Mouse (Mus musculus) kidney, embryonic 14.5 days (tissue): ENCODE measurements around the gene Hist1h4i. TPM values are rescaled to one million over a fixed set of nuclear protein-coding genes. Genes with fewer than 3 reads are reported as not detected.
"Not testable (repeated sequence)": the region's sequence is repeated elsewhere in the genome, so short reads cannot be mapped to it uniquely, and the experiment has no call there.

ENCODE experiments used
- ATAC-seq: fragments of 200-750 bp; cut with Nextera tagmentation; 2 replicates; pipeline ENCODE4 v1.8.0; 2017; ENCODE audit warnings: moderate number of reproducible peaks, mild to moderate bottlenecking, moderate TSS enrichment, moderate library complexity; ENCODE audit not compliant: low FRiP score, low TSS enrichment
- H3K27ac ChIP-seq: fragments of 300-500 bp; sonication (generic); 2 replicates; pipeline ENCODE4 v1.5.1; 2014; ENCODE audit warnings: low read depth, mild to moderate bottlenecking, low read length, moderate library complexity, mixed read lengths
- H3K27me3 ChIP-seq: fragments of 300-500 bp; sonication (generic); 2 replicates; pipeline ENCODE4 v1.6.1; 2014; ENCODE audit warnings: mild to moderate bottlenecking, low read length; ENCODE audit not compliant: control insufficient read depth, insufficient read depth
- H3K36me3 ChIP-seq: fragments of 300-500 bp; sonication (generic); 2 replicates; pipeline ENCODE4 v1.6.1; 2014; ENCODE audit warnings: low read length, mixed read lengths; ENCODE audit not compliant: control insufficient read depth, insufficient read depth
- H3K4me1 ChIP-seq: fragments of 300-500 bp; sonication (generic); 2 replicates; pipeline ENCODE4 v1.6.1; 2014; ENCODE audit warnings: low read length, mixed read lengths; ENCODE audit not compliant: control insufficient read depth, insufficient read depth
- H3K4me2 ChIP-seq: fragments of 300-500 bp; sonication (generic); replicated peaks from 2 replicates; pipeline ENCODE4 v1.6.1; 2014; ENCODE audit warnings: low read depth, mild to moderate bottlenecking, low read length
- H3K4me3 ChIP-seq: fragments of 300-500 bp; sonication (generic); 2 replicates; pipeline ENCODE4 v1.5.1; 2014; ENCODE audit warnings: mild to moderate bottlenecking, low read length
- H3K9ac ChIP-seq: fragments of 300-500 bp; sonication (generic); 2 replicates; pipeline ENCODE4 v1.6.1; 2014; ENCODE audit warnings: low read depth, mild to moderate bottlenecking, low read length, moderate library complexity
- H3K9me3 ChIP-seq: fragments of 300-500 bp; sonication (generic); 2 replicates; pipeline ENCODE4 v1.6.1; 2016; ENCODE audit warnings: low read length; ENCODE audit not compliant: control insufficient read depth
- WGBS: fragments of 180-500 bp; shearing (Covaris S2); extraction: QIAGEN DNeasy Blood & Tissue Kit; methylation state at CpG from one replicate; pipeline ENCODE4 v1.1.7; 2014; 5-methylcytosine and 5-hydroxymethylcytosine counted together
- polyA plus RNA-seq: library from polyadenylated mRNA; unstranded; fragments of >200 nt; fragmentation: Nextera tagmentation; extraction: Ambion mirVana; gene quantifications from 2 replicates; pipeline ENCODE4 v1.2.1, GENCODE M21; 2014

Gene Hist1h4i
- polyA plus RNA-seq, 1 experiment from 2014 or later, result 33.2 TPM

DNA sequence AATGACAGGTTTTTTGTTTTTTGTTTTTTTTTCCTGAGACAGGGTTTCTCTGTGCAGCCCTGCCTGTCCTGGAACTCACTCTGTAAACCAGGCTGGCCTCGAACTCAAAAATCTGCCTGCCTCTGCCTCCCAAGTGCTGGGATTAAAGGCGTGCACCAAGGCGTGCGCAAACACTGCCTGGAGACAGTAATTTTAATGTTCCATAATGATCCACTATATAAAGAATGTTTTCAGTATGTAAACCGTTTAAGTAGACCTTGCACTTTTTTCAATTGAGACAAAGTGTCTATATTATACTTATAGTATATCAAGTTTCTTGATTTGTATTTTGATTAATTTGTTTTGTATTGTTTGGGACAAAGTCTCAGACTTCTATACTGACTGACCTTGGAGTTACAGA, 1.8 kb downstream of the Hist1h4i start:
- no peaks in the 10 kb centered on the region for H3K9me3 ChIP-seq
- H3K9ac ChIP-seq, result no peak overlapping the region
- peak overlapping the region; percentile 98; the same call in 1 of the 2 replicates for H3K27ac ChIP-seq
- H3K36me3 ChIP-seq, result no peaks in the 10 kb centered on the region
- H3K4me2 ChIP-seq, result peak overlapping the region; percentile 72; the same call in 1 of the 2 replicates
- no peak for ATAC-seq
- 64% methylated on average over 5 of the region's 5 CpGs for WGBS
- H3K4me1 ChIP-seq, result peaks cover 17% of the 10 kb centered on the region
- H3K27me3 ChIP-seq, result no peaks in the 10 kb centered on the region
- H3K4me3 ChIP-seq, result no peak overlapping the region

GRCm38 (mm10) chr13:22037415-22037814, 3.7 kb downstream of the Hist1h4i start:
- no peak overlapping the region; the same call in 1 of the 2 replicates for H3K9ac ChIP-seq

DNA sequence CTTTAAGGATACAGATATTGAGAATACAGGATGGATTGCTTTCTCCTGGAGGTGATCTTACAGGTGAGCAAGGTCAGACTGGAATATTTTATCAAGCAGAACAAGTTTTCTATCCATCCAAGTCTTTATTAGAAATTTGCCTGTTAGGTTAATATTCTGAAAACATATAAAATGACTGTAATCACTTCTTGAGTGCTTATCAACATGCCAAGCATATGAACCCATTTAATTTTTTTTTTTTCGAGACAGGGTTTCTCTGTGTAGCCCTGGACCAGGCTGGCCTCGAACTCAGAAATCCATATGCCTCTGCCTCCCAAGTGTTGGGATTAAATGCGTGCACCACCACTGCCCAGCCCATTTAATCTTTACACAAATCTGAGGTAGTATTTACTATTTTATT, 4.2 kb downstream of the Hist1h4i start:
- no peaks in the 10 kb centered on the region for H3K36me3 ChIP-seq
- WGBS, result 60% methylated on average over 3 of the region's 3 CpGs
- H3K27ac ChIP-seq, result peak overlapping the region; percentile 96
- H3K9ac ChIP-seq, result peak overlapping the region; percentile 69
- H3K4me3 ChIP-seq, result peak overlapping the region; percentile 38
- H3K4me1 ChIP-seq, result peaks cover 14% of the 10 kb centered on the region
- H3K4me2 ChIP-seq, result peak overlapping the region; percentile 72
- no peak for ATAC-seq
- H3K9me3 ChIP-seq, result no peaks in the 10 kb centered on the region
- no peaks in the 10 kb centered on the region for H3K27me3 ChIP-seq

More at GRCm38 (mm10) chr13:22037415-22037814, 3.7 kb downstream of the Hist1h4i start:
- no peak for ATAC-seq
- H3K27ac ChIP-seq, result peak overlapping the region; percentile 96; the same call in 1 of the 2 replicates
- no peaks in the 10 kb centered on the region for H3K9me3 ChIP-seq
- H3K4me3 ChIP-seq, result no peak overlapping the region
- H3K36me3 ChIP-seq, result no peaks in the 10 kb centered on the region
- H3K27me3 ChIP-seq, result no peaks in the 10 kb centered on the region
- peaks cover 17% of the 10 kb centered on the region for H3K4me1 ChIP-seq
- 37% methylated on average over 2 of the region's 2 CpGs for WGBS
- H3K4me2 ChIP-seq, result peak overlapping the region; percentile 72; the same call in 1 of the 2 replicates

DNA sequence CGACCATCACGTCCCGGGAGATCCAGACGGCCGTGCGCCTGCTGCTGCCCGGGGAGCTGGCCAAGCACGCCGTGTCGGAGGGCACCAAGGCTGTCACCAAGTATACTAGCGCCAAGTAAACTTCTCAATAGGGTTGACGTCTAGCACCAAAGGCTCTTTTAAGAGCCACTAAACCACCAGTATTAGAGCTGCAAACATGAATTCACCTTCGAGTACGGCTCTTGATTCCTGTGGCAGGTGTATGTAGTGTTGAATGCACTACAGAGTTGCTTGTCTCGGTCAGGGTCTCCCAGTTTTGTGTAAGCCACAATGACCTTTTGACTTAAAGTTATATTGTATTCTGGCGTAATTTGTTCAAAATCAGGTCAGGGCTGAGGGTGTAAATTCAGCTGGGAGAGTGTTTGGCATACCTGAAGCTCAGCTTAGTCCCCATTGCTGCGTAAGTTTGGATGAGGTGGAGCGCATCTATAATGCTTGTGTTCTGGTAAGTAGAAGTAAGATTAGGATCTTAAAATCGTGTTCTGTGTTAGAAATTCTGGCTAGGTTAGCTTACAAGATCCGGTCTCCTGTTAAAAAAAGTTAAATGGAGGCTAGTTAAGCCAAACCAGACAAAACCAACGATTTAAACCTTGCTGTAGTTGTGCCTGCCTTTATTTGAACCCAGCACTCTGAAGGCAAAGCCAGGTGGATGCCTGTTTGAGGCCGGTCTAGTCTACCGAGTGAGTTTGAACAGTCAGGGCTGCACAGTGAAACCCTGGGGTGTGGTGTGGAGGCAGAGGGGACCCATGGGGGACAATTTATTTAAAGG, 4.8 kb downstream of the Hist1h4i start:
- Histone ChIP-seq H3K9ac (peak overlapping the region; percentile 69), H3K27ac (peak overlapping the region; percentile 96), H3K36me3 (no peaks in the 10 kb centered on the region), H3K27me3 (no peaks in the 10 kb centered on the region), H3K4me2 (peak overlapping the region; percentile 72), H3K9me3 (no peaks in the 10 kb centered on the region), H3K4me3 (peak overlapping the region; percentile 38), H3K4me1 (peaks cover 13% of the 10 kb centered on the region)
- no peak for ATAC-seq
- 3% methylated on average over 16 of the region's 23 CpGs for whole genome bisulfite sequencing

DNA sequence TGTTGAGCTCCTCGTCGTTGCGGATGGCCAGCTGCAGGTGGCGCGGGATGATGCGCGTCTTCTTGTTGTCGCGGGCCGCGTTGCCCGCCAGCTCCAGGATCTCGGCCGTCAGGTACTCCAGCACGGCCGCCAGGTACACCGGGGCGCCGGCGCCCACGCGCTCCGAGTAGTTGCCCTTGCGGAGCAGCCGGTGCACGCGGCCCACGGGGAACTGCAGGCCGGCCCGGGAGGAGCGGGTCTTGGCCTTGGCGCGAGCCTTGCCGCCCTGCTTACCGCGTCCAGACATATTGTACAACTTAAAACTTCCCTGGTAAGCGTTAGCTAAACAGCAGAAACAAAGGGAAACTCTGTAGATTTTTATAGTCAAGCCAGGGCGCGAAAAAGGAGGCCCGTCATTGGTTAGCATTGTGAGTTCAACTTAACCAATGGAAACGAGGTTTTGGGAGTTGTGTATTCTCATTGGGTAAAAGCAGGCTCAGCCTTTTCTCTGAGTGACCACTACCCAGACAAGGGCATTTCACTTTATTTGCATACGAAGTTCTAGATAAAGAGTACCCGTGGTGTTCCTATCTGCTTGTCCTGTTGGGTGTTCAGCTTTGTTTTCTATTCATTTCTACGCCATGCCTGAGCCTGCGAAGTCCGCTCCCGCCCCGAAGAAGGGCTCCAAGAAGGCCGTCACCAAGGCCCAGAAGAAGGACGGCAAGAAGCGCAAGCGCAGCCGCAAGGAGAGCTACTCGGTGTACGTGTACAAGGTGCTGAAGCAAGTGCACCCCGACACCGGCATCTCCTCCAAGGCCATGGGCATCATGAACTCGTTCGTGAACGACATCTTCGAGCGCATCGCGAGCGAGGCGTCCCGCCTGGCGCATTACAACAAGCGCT, 5.7 kb downstream of the Hist1h4i start, which contains the start of the genes Hist1h2ah and Hist1h2bk:
Hist1h2ah (minus strand) TSS at position 302 of the 882 bp plus-strand sequence.
Hist1h2bk (plus strand) TSS at position 604 of the 882 bp plus-strand sequence.
- peak; percentile 98 for ATAC-seq
- H3K36me3 ChIP-seq, H3K9me3 ChIP-seq, H3K27me3 ChIP-seq: not testable (repeated sequence)
- H3K27ac ChIP-seq, result peak within 1 kb of the TSS; percentile 96
- under 1% methylated on average over 20 of the region's 69 CpGs for WGBS
- peak within 1 kb of the TSS; percentile 45 for H3K4me3 ChIP-seq
- H3K4me2 ChIP-seq, result peak within 1 kb of the TSS; percentile 72
- H3K4me1 ChIP-seq, result peaks cover 11% of the 10 kb centered on the region
- peak within 1 kb of the TSS; percentile 69 for H3K9ac ChIP-seq

GRCm38 (mm10) chr13:22034443-22035266, 6.5 kb downstream of the Hist1h4i start:
- peak overlapping the region; percentile 96 for H3K27ac ChIP-seq
- H3K36me3 ChIP-seq, result no peaks in the 10 kb centered on the region
- 3% methylated on average over 11 of the region's 14 CpGs for WGBS
- H3K9ac ChIP-seq, result peak overlapping the region; percentile 67
- H3K4me1 ChIP-seq, result peaks cover 4% of the 10 kb centered on the region; the same call in 1 of the 2 replicates
- no peaks in the 10 kb centered on the region for H3K9me3 ChIP-seq
- peak overlapping the region; percentile 48 for H3K4me2 ChIP-seq
- no peaks in the 10 kb centered on the region for H3K27me3 ChIP-seq
- H3K4me3 ChIP-seq, result peak overlapping the region; percentile 45
- ATAC-seq, result no peak

GRCm38 (mm10) chr13:22033741-22034442, 7.3 kb downstream of the Hist1h4i start:
- WGBS, result 47% methylated on average over 5 of the region's 5 CpGs
- Histone ChIP-seq H3K27me3 (no peaks in the 10 kb centered on the region), H3K4me1 (peaks cover 4% of the 10 kb centered on the region; the same call in 1 of the 2 replicates), H3K4me3 (peak overlapping the region; percentile 45), H3K9me3 (no peaks in the 10 kb centered on the region), H3K27ac (peak overlapping the region; percentile 45; the same call in 1 of the 2 replicates), H3K36me3 (no peaks in the 10 kb centered on the region), H3K9ac (peak overlapping the region; percentile 67), H3K4me2 (peak overlapping the region; percentile 48)
- ATAC-seq, result no peak

DNA sequence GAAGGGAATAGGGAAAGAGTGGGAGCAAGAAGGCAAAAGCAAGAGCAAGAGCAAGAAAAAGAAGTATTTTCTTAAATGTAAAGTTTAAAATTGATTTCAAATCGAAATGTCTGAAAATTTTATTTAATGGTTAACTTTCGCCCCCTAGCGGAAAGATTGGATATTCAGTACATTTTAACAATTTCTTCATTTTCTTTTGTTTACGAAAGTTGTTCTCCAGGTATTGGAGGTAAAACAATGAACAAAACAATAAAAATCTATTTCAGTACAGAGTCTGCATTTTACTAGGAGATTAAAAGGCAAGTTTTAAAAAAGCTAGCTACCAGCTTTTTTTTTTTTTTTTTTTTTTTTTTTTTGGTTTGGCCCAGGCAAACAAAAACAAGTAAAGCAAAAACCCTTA, 10.7 kb downstream of the Hist1h4i start:
- Histone ChIP-seq H3K27me3 (no peaks in the 10 kb centered on the region), H3K4me3 (no peak overlapping the region), H3K9ac (no peak overlapping the region), H3K4me1 (no peaks in the 10 kb centered on the region), H3K9me3 (no peaks in the 10 kb centered on the region), H3K4me2 (no peak overlapping the region), H3K36me3 (no peaks in the 10 kb centered on the region), H3K27ac (no peak overlapping the region)
- no peak for ATAC-seq
- 18% methylated on average over 4 of the region's 4 CpGs for WGBS
